ENCODE assay signal across 38 mouse cellular contexts in genomic region chrX:134533346-134533745, GRCm38 (mm10). TPM values are rescaled to one million over a fixed set of nuclear protein-coding genes. Genes with fewer than 3 reads are reported as not detected.
"Had no signal": no experiment of that assay in that cellular context is flagged by ENCODE, and none has a peak within 500 bp of the region (broad histone marks: within the 10 kb centered on the region; RNA-seq: fewer than 3 reads in every experiment).

No protein-coding gene starts in this region.

- H3K9ac ChIP-seq: embryonic facial prominence, embryonic 12.5 days; embryonic facial prominence, embryonic 13.5 days; embryonic facial prominence, embryonic 15.5 days; forebrain, embryonic 12.5 days; forebrain, embryonic 13.5 days; forebrain, embryonic 15.5 days; forebrain, postnatal 0 days had no signal

- H3K4me1 ChIP-seq: embryonic facial prominence, embryonic 10.5 days; embryonic facial prominence, embryonic 12.5 days; embryonic facial prominence, embryonic 13.5 days; embryonic facial prominence, embryonic 15.5 days; forebrain, embryonic 10.5 days; forebrain, embryonic 12.5 days; forebrain, embryonic 13.5 days; forebrain, embryonic 15.5 days had no signal

- H3K27ac ChIP-seq: embryonic facial prominence, embryonic 10.5 days; embryonic facial prominence, embryonic 12.5 days; embryonic facial prominence, embryonic 13.5 days; embryonic facial prominence, embryonic 15.5 days; forebrain, embryonic 10.5 days; forebrain, embryonic 12.5 days; forebrain, embryonic 13.5 days; forebrain, embryonic 15.5 days; gastrocnemius, adult 2 months; heart, adult 2 months had no signal

- DNase-seq: cerebellum, adult 8-10 months; cerebellum, adult 9-10 months; cerebellum, adult 9-11 months; cerebellum, postnatal 10 days; cerebellum, postnatal 14 days; cerebellum, postnatal 25 days; cerebellum, postnatal 36 days; embryo, embryonic 11 days; forebrain, postnatal 0 days; gastrocnemius, adult 2 months; gastrocnemius, postnatal 10 days; gastrocnemius, postnatal 14 days; gastrocnemius, postnatal 25 days; gastrocnemius, postnatal 36 days; heart, adult 11 months; heart, adult 18-20 months; heart, adult 2 months had no signal

- H3K9me3 ChIP-seq: embryonic facial prominence, embryonic 10.5 days; embryonic facial prominence, embryonic 12.5 days; embryonic facial prominence, embryonic 13.5 days; embryonic facial prominence, embryonic 15.5 days; forebrain, embryonic 10.5 days; forebrain, embryonic 12.5 days; forebrain, embryonic 13.5 days; forebrain, embryonic 15.5 days had no signal

- H3K36me3 ChIP-seq: embryonic facial prominence, embryonic 12.5 days; embryonic facial prominence, embryonic 13.5 days; embryonic facial prominence, embryonic 15.5 days; forebrain, embryonic 15.5 days had no signal

- H3K4me2 ChIP-seq: embryonic facial prominence, embryonic 12.5 days; embryonic facial prominence, embryonic 13.5 days; embryonic facial prominence, embryonic 15.5 days; forebrain, embryonic 12.5 days; forebrain, embryonic 13.5 days; forebrain, embryonic 15.5 days had no signal

- ATAC-seq: forebrain, embryonic 13.5 days; forebrain, embryonic 14.5 days; forebrain, embryonic 15.5 days; forebrain, embryonic 16.5 days; forebrain, postnatal 0 days had no signal

- H3K4me3 ChIP-seq: embryonic facial prominence, embryonic 10.5 days; embryonic facial prominence, embryonic 12.5 days; embryonic facial prominence, embryonic 13.5 days; embryonic facial prominence, embryonic 15.5 days; erythroblast, embryonic 14.5 days; forebrain, embryonic 10.5 days; forebrain, embryonic 12.5 days; forebrain, embryonic 13.5 days; forebrain, embryonic 15.5 days; gastrocnemius, adult 2 months; heart, adult 2 months had no signal

- H3K27me3 ChIP-seq: embryonic facial prominence, embryonic 12.5 days; embryonic facial prominence, embryonic 13.5 days; embryonic facial prominence, embryonic 15.5 days; forebrain, embryonic 12.5 days; forebrain, embryonic 13.5 days; forebrain, embryonic 15.5 days had no signal

RNA-seq across cellular contexts. Expression of gene Taf7l, which starts 57.1 kb away (rescaled TPM):
- total RNA-seq: common myeloid progenitor, adult 5-6 weeks; forebrain, postnatal 0 days; gastrocnemius, adult 18-20 months; gastrocnemius, adult 2 months; gastrocnemius, adult 8-10 months; gastrocnemius, postnatal 10 days; gastrocnemius, postnatal 14 days; gastrocnemius, postnatal 25 days; gastrocnemius, postnatal 36 days; gastrocnemius, postnatal 4 days; granulocyte monocyte progenitor cell, adult 5-6 weeks; heart, adult 18-20 months; heart, adult 2 months; heart, adult 8-10 months had no signal
- polyA plus RNA-seq: cortical plate, adult 2 months; embryonic facial prominence, embryonic 11.5 days; embryonic facial prominence, embryonic 14.5 days; erythroblast, embryonic 14.5 days; forebrain, embryonic 10.5 days; forebrain, embryonic 12.5 days; forebrain, embryonic 13.5 days; forebrain, embryonic 15.5 days; gonadal fat pad, adult 2 months; heart, adult 2 months had no signal
